Mouse (Mus musculus): ENCODE results near the gene 4930404N11Rik. TPM values are rescaled to one million over a fixed set of nuclear protein-coding genes. Genes with fewer than 3 reads are reported as not detected.
A peak's percentile ranks its signal among the peaks of the same experiment; 100 is the strongest.

The 4930404N11Rik gene
- total RNA-seq, 1 experiment from 2014 or later = 2.0 TPM

DNA sequence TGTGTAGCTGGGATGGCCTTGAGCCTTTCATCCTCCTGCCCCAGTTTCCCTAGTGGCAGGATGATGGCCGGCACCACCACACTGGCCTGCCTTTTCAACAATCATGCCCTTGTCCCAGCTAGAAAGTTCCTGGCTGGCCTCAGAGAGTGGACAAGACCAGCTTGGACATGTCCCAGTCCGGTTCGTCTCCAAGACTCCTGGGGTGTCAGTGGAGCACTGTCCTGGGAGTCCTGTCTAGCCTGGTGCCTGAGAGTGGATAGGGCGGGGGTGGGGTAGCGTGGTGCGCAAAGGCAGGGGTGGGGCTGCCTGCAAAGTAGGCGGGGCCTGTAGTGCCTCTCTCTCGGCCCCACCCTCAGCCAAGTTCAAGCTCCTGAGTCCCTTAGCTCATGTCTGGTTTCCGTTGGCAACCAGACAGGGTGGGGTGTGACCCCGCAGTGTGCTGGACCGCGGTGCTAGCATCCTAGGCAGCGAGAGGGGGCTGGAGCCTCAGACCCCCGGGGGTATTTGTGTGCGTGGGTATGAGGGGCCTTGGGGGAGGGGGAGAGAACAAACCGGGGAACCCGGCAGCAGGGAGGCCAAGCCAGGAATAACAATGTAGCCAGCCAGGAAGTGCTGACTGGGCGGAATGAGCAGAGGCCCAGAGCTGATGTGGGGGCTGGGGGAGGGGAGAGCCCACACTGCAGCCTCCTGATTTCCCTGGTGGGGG lies 36.1 kb upstream of the 4930404N11Rik start:
- DNase-seq = peak; percentile 74

- no peak for DNase-seq
Observed at GRCm38 (mm10) chr10:81401205-81401520, 35.5 kb upstream of the 4930404N11Rik start.

DNA sequence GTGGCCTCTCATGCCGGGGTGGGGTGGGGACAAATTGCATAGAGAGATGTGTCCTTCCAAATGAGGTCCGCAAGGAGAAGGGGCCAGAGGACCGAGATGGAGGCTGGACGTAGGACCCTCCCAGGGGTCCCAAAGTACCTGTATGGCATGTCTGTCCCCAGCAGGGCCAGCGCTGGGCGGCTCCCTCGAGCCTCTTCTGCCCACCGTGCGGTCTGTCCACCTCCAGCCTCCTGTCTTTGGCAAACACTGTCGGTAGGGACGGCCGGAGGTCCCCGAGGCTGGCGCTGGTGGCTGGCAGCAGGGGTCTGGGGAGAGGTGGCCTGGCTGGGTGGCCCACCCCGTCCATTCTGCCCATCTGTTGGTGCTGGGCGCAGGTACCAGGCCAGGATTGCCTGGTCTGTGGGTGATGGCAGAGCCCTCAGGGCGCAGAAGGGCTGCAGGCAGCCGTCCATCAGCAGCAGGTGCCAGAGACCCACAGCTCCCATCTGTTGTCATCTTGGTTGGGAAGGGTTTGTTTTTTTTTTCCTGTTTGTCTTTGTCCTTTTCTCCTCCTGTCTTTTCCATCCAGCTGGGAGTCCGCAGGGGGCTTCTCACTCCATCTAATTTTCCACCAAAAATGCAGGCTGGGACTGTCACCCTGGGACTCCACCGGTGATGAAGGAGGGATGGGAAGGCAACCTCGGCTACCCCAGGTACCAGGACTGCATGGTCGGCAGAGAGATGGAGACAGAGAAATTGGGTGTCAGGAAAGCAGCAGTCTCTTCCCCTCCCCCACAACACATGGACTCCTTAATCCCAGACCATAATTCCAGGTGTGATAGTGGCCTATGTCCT lies 35.0 kb upstream of the 4930404N11Rik start:
- DNase-seq = no peak

DNA sequence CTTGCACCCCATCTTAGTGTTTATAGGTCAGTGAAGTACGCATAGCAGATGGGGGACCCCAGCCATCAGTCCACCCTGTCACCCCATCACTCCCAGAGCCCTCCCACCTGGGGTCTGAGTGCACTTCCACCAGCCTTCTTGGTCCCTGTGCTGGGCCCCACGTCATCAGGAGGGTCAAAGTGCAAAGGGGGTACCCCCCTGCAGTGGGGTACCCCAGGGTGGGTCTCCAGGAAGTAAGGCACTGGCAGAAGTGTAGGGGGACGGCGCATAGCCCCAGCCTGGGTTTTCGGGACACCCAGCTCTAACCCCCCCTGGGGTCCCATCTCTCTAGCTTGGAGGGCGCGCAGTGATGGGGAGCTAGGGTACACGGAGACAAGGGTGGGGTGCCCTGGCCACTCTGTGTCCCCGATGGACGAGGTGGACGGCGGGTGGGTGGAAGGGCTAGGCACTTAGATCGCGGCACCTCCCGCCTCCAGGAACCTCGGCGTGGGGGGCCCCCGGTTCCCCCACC lies 34.2 kb upstream of the 4930404N11Rik start:
- no peak for DNase-seq

DNA sequence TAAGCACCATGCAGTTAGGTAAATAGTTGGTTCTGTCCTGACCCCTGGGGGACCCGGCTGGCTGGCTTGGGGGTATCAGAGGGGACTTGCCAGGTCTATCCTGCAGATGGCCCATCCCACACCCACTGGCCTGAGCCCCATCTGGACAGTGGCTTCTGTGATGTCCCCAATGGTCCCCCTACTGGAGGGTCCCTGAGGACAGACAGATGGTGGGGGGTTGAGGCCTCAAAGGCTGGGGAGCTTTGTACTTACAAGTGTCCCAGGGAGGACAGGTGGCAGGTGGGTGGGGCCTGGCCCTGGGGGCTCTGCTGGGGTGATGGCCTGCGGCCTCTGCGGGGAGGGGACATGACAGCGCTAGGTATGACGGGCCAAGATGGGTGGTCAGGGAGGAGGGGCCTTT lies 33.7 kb upstream of the 4930404N11Rik start:
- DNase-seq = no peak

DNA sequence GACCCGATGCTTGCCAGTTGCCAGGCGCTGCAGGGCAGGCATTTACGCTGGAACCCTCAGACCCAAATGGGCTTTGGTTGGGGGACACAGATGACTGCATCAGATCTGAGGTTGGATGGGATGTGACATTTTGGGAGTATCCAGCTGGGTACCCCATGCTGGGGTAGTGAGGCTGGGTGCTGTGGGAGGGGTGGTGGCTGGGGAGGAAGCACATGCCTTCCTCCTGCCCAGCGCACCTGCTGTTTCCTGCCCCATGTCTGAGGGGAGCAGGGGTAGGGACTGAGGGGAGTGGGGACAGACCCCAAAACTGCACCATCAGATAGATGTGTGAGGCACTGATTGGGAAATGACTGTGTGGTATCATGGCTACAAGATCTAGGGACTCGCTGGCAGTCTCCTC lies 31.1 kb upstream of the 4930404N11Rik start:
- DNase-seq = no peak

DNA sequence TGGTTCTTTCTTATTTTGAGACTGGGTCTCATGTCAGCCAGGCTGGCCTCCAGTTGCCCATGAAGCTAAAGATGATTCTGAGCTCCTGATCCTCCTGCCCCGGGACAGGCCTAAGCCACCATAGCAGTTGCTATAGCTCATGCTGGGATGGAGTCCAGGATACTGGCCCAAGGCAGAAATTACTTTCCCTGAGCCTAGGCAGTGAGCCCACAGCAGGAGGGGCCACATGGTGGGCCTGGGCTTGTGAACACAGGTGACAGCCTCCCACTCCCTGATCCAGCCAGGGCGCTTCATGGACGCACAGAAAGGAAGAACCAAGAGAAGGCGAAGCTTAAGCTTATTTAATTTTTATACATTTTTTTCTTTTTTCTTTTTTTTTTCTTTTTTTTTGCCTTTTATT lies 30.2 kb upstream of the 4930404N11Rik start:
- no peak for DNase-seq

DNA sequence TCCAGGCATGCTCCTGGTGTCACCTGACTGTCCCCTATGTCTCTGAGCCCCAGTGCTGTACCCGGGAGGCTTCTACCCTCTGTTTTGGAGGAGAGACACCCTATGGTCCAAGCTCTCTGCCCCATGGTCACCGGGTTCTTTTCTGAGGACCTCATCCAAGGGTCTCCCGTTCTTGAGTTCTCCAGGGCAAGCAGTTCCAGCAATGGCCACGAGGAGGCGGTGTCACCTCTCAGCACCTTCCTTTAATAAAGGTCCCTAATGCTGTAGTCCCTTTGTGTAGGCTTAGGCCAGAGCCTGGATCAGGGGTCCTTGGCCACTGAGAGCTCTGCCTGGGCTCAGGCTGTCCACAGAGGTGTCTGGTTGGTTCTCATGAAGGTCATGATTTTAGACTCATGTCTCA lies 29.5 kb upstream of the 4930404N11Rik start:
- DNase-seq = peak; percentile 79

DNA sequence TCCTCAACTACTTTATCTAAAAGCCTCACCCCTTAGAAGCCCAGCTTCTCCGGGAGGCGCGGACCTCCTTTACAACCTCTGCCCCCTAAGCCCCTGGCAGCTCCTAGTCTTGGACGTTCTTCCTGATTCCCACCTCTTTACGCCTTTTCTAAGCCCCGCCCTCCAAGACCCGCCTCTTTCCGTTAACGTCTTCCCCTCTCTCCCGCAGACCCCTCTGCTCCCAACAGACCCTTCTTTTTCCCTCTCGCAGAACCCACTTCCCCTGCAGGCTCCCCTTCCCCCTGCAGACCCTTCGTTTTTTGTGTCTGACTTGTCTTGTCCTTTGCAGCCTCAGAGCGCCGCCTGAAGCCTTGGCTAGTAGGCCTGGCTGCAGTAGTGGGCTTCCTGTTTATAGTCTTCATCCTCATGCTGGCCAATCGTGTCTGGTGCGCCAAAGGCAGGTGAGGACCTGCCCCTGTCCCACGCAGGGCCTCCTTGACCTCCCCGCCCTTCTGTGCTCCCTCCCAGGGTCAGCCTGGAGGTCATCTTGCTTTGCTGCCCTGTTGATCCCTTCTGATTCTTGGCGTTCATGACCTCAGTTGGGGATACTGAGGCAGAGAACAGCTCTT lies 27.9 kb upstream of the 4930404N11Rik start:
- DNase-seq = peak; percentile 38

- no peak for DNase-seq
Observed at GRCm38 (mm10) chr10:81392781-81393185, 27.2 kb upstream of the 4930404N11Rik start, which contains the start of gene Smim24. Smim24 (plus strand) TSS chr10:81393051.

GRCm38 (mm10) chr10:81392270-81392669 lies 26.7 kb upstream of the 4930404N11Rik start:
- no peak for DNase-seq

DNA sequence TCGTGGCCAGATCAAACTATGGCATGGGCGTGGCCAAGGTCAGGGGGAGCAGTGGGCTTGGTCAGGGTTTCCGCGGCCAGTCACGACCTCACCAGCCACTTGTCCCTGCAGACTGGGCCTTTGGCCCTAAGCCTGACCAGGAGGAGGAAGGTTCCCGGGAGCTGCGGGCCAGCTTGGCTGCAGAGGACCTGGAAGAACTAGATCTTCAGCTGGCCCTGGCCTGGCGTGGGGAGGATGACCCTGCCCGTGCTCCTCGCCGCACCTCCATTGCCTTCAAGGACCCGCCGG lies 25.0 kb upstream of the 4930404N11Rik start:
- DNase-seq = peak; percentile 45

- DNase-seq = peak; percentile 89
Observed at GRCm38 (mm10) chr10:81389801-81390677, 24.4 kb upstream of the 4930404N11Rik start.

DNA sequence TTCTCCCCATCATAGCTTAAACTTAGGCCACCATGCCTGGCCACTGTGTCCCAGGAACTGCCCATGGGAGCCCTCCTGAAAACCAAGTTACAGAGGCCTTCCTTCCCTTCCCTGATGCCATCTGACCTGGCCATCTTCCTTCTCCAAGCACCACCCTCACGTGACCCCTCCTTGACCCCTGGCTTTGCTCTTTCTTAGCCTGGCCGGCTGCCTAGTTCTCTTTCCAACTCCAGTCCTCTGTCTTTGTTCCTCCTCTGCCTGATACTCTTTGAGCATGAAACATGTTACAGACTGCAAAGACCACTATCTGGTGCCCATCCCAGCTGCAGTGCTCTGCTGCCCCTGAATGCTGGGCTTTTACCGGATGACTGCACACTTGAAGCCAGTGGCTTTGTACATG lies 23.8 kb upstream of the 4930404N11Rik start:
- peak; percentile 78 for DNase-seq

DNA sequence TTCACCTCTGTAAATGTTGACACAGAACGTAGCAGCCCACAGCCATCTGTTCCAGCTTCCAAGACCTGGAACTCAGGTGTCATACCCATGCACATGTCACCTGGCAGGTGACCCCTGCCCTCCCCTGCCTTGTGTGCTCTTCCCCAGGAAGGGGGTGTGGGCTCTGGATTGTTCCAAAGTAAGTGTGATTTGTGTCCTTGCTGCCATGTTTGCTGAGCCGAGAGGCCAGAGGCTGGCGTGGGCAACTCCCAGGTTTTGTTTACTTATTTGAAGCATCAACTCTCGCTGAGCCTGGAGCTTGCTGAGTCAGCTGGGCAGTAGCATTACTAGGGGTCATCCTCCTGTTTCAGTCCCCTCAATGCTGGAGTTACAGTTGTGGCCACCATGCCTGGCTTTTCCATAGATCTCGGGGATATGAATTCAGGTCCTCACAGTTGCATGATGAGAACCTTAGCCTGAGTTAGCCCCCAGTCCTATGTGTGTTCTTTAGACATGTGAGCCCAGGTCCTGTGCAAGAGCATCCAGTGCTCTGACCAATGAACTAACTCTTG lies 23.0 kb upstream of the 4930404N11Rik start, which contains the start of gene Gm48552:
Gene Gm48552, plus strand, starts transcription at position 501 of the 551 bp plus-strand sequence.
- no peak for DNase-seq

GRCm38 (mm10) chr10:81387716-81388115 lies 22.1 kb upstream of the 4930404N11Rik start:
- DNase-seq = no peak

DNA sequence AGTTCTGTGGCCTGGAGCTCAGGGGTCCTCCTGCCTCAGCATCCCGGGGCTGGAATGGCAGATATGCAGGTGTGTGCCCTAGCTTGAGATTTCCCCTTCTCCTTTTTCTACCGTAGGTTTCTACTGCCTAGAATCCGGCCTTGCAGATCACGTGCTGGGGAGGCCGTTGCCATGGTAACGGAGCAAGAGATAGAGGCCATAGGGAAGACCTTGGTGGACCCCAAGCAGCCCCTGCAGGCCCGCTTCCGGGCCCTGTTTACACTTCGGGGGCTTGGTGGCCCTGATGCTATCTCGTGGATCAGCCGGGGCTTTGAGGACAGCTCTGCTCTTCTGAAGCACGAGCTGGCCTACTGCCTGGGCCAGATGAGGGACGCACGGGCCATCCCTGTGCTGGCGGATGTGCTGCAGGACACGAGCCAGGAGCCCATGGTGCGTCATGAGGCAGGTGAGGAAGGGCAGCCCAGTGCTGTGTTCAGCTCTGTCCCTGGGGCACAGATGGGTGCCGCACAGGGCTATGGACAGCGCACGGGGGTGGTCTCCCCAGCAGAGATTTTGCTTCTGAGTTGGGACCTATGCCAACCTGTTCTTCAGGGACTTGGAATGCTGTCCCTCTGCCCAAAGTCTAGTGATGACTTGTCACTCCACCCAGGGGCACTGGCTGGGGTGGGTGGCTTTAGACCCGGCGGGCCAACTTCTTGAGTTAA lies 20.1 kb upstream of the 4930404N11Rik start:
- DNase-seq = no peak

GRCm38 (mm10) chr10:81384605-81384982 lies 19.0 kb upstream of the 4930404N11Rik start:
- DNase-seq = no peak

- peak; percentile 99 for DNase-seq
Observed at GRCm38 (mm10) chr10:81383802-81384604, 18.4 kb upstream of the 4930404N11Rik start, which contains the start of the genes Dohh and Gm48551. Dohh (plus strand) TSS chr10:81384428. Gm48551 (plus strand) TSS chr10:81384466.

- DNase-seq = no peak
Observed at GRCm38 (mm10) chr10:81382039-81382438, 16.4 kb upstream of the 4930404N11Rik start.

Measured in adrenal gland, postnatal 14 days (tissue).